Mouse (Mus musculus) layer of hippocampus, adult 18-20 months (tissue): Measurements from ENCODE around the gene Tiam1. TPM values are rescaled to one million over a fixed set of nuclear protein-coding genes. Genes with fewer than 3 reads are reported as not detected.

ENCODE experiments used
- DNase-seq, 2 experiments: peaks; one replicate each; pipeline ENCODE4 v3.0.0; 2022; ENCODE audit warnings: low spot score in 2 of 2
- total RNA-seq, 2 experiments: library from RNA; stranded (reverse); gene quantifications; 2 replicates each; pipeline ENCODE4 v1.2.3; 2021

The Tiam1 gene
- total RNA-seq, 2 experiments from 2014 or later, result 109 to 111 TPM

DNA sequence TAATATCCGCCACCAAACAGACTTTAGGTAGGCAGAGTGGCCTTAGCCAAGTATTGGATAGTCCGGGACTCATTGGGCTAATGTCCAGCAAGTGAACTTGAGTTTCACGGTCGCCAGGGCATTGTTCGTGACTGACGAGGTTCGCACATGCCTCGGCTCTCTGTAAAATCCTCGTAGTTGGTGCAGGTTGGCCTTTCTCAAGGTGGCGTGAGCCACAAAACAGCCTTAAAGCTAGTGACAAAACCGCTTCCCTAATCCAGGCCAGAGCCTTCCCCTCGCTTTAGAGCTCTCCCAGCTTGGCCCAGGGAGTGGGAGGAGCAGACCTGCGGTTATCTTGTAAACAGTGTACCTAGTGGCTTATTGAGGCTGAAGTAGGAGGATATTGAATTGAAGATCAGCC lies 972 bp upstream of the Tiam1 start:
- DNase-seq, result no peak

DNA sequence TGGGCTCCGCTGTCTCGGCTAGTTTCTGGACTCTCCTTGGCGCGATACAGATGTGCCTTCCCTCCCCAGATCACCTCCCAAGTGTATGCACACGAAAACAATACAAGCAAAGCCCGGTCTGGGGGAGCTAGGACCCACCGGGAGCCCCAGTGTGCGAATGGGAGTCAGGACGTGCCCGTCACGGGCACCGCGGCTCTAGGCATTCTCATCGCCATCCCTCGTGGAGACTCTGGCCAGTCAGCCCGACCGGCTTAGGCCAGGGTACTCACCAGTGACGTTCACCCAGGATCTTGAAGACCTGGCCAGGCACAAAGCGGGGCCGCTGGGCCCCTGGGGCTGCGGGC lies 181 bp downstream of the Tiam1 start:
- DNase-seq, result no peak

DNA sequence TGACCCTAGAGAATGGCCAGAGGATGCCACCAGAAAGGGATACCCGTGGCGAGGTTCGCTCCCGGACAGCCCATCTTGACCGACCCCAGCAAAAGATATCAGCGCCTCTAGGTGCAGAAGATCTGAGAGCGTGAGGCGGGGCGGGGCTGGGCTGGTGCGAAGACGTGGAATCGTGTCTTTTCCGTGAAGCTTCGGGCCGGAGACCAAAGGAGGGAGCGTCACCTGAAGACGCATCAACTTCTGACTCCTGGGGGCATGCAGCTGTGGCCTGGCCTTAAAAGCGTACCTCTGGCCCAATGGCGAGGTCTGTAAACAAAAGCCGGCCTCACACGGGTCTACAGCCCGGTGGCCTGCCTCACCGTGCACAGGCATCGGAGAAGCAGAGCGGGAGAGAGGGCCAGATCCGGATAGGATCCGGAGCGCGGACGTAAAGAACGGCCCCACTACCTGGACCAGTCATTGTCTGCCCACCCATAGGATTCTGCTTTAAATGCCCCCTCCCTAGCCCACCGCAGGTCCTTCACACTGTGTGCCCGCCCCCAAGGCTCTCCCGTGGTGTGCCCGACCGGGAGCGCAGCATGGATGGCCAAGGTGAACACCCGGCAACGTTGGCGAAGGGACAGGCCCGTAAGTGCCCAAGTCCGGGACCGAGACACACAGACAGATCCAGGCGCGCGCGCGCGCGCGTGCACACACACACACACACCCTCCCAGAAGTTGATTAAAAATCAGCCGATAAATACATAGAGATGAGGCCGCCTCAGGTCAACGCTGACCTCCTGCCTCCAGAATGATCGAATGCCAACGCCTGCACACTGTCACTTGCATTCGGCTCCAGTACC lies 774 bp downstream of the Tiam1 start:
- peak; percentile 32 to 52 for DNase-seq

DNA sequence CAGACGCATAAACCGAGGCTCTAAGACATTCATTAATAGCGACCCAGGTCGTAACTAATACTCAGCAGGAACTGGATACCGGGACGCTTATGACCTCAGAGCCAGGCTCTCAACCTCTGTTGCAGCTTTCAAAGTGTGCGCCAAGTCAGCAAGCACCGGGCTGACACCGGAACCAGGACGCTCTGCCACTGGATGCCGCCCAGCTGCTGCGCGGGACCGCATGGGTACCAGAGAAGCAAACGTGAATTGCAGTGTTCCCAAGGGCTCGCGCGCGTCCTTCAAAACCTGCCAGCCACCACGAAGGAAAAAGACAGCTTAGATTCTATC lies 1.4 kb downstream of the Tiam1 start:
- peak in 1 of 2 experiments; percentile 41 for DNase-seq

DNA sequence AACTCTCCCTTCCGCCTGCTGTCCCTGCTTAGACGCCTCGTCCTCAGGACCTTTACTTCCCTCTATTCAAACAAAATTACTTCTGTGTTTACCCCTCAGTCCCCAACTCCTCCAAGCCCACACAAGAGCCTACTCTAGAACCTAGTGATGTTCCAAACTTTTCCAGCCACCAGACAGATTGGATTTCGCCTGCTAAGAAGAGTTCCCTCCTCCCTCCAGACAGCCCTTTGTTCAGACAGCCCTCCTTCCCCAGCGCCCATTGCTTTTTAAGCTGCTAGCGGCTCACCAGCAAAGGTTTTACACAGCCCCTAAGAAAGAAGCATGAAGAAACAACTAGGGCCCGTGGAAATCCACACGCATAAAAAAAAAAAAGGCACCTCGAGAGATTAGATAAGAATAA lies 2.0 kb downstream of the Tiam1 start:
- no peak for DNase-seq

DNA sequence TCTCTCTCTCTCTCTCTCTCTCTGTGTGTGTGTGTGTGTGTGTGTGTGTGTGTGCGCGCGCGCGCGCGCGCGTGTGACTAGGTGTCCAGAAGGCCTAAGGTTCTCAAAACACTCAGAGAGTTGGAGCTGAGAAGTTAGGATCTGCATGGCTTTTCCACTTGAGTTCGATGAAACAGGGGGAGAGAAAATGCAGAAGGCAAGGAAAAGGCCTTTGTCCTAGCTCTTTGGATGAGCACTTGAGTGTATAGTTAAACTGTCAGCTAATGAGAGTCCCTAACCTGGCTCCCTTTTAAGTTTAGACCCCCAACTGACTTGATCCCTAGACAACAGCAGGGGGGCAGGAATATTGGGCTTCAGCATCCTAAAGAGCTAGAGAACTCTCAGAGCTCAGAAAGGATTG lies 3.0 kb downstream of the Tiam1 start:
- DNase-seq, result no peak

DNA sequence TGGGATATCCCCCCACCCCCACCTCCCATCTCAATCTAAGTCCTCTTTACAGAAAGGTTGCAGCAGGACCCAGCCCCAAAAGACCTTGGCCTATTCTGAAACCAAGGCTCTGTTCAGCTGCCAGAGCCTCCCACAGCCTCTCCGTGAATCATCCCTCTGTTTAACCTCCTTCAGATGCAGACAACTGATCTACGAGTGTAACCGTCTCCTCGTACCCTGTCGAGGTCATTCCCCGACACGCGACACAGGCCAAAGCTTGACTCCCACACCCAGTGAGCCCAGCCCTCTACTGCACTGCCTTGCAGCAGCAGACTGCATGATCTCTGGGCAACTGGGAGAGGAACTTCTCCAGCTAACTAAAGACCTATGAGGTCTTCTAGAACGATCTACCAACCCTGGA lies 3.9 kb downstream of the Tiam1 start:
- no peak for DNase-seq

DNA sequence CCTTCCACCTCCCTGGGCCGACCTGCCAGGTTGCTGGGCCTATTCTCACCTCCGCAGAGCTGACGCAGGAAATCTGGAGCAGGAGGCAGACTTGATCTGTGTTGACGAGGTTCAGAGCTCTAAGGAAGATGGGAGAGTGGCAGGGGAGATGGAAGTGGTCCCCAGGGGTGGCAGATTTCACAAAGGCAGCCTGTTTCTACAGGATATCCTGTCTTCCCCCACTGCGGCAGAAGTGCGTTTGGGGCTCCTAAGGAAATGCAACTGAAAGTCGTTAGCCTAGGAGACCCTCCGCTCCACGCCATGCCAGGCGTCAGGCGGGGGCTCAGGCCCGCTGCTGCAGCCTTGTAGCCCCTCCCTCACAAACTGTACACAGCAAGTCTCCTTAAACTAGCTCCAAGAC lies 5.4 kb downstream of the Tiam1 start:
- DNase-seq, result no peak

DNA sequence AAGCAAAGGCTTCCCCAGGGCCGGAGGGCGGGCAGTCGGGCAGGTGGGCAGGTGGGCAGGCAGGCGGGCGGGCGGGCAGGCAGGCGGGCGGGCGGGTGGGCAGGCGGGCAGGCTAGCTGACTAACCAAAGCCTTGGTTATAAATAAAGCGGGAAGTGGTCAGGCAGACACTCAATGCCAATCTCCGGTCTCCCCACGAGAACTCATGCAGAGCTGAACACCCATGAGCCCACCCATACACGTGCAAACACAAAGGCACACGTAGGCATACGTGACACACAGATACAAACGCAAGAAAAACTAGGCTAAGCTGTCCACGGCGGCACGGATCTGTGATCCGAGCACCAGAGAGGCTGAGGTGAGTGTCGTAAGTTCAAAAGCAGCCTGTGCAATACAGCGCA lies 6.4 kb downstream of the Tiam1 start:
- no peak for DNase-seq

DNA sequence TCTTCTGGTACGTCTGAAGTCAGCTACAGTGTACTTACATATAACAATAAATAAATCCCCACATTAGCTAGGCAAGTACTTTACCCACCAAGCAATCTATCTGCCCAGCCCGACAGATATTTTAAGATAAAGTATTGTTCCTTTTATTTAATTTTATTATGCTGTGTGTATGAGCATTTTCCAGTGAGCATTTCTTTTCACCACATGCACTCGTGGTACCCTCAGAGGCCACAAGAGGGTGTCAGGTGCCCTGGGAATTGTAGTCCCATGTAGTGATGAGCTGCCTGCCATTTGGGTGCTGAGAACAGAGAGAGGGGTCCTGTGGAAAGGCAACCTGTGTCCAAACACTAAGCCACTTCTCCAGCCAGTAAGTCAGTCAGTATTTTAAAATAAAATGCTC lies 8.0 kb downstream of the Tiam1 start:
- no peak for DNase-seq

DNA sequence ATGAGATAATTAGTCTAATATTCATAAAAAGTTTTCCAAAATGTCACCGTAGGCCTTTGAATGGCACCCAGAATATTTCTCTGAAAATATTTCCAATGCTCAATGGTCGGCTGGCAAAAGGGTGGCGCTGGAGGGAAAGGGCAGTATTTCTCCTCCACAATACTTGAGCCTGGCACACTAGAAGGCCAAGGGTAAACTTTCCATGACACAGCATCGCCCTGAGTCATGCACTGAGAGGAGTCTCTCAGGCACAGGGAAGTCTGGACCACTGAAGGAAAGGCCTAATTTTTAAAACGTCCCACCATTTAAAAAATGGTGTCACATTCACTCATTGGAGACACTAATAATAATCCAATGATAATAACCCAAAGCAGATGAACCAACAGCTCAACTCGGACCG lies 9.2 kb downstream of the Tiam1 start:
- DNase-seq, result no peak

DNA sequence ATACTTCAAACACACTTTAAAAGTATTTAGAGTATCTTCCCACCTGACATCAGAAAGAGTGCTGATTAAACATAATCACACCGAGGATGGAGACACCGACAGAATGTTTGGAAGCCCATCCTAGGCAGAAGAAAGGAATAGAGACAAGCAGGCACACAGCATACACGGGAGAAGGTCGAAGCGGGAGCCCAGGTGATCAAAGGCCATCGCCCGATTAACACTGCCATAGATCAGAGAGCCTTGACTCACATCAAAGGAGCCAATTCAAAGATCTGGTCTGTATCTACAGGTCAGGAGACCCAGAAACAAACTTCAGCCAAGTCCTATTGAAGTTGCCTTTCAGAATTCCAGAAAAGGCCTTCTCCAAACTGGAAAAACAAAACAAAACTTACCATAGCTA lies 10.8 kb downstream of the Tiam1 start:
- no peak for DNase-seq

DNA sequence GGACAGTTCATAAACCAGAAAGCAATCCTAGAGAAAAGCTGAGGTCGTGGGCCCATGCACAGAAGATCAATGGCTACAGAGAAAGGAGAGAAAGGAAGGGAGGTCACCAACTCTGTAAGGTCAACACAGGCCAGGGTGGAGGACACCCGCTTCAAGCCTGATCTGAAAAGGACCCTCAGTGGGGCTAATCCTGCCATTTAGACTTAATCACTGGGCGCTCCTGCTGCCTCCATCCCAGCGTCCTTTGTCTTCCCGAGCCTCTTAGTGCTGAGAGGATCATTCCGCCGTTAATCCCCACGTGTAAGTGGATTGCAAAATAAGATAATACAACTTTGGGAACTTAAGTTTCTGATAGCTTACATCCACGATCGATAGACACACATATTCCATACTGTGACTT lies 11.2 kb downstream of the Tiam1 start:
- DNase-seq, result no peak

DNA sequence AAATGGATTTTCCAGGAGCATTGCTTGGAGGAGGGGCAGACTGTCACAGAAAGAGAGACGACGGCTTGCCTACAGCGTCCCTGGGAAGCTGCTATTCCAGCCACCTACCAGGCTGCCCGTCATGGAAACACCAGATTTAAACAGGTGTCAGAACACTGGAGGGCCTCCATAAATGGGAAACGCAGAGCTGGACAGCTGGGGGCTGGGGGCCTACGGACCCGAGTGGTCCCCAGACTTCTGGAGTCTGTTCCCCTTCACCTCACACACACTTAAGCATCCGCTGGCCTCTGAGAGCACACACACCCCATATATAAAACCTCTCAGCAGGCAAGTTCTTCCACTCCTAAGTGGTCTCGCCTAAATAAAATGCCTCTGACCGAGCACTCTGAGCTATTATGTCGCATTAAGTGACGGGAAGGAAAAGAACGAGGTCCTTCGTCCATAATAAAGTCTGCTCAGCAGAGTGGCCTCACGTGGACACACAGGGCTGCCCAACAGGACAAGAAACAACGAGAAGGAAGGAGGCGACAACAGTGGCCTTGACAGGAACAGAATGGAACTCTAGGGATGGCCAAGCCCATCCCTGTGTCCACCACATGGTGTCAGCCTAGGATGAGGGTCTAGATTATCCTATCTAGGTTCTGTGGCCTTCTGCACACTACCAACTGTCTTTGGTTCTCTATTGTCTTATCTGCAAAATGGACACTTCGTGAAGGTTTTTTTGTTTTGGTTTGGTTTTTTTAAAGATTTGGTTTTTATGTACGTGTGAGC lies 14.6 kb downstream of the Tiam1 start:
- no peak for DNase-seq

DNA sequence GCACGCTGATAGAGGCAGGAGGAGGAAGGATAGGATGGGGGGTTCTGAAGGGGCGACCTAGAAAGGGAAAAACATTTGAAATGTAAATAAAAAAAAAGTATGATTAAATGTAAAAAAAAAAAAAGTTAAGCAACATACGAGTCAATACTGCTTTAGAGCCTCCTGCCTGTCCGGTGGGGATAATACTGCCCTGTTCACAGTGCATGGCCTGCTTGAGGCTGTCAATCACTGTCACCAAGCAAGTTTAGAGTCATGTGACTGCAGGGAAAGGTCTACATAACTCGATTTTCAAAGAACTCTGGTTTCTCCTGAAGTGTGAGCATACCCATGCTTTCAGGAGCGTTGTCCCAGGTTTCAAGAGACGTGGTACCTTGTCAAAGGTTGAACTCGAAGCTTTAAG lies 15.2 kb downstream of the Tiam1 start:
- DNase-seq, result no peak

DNA sequence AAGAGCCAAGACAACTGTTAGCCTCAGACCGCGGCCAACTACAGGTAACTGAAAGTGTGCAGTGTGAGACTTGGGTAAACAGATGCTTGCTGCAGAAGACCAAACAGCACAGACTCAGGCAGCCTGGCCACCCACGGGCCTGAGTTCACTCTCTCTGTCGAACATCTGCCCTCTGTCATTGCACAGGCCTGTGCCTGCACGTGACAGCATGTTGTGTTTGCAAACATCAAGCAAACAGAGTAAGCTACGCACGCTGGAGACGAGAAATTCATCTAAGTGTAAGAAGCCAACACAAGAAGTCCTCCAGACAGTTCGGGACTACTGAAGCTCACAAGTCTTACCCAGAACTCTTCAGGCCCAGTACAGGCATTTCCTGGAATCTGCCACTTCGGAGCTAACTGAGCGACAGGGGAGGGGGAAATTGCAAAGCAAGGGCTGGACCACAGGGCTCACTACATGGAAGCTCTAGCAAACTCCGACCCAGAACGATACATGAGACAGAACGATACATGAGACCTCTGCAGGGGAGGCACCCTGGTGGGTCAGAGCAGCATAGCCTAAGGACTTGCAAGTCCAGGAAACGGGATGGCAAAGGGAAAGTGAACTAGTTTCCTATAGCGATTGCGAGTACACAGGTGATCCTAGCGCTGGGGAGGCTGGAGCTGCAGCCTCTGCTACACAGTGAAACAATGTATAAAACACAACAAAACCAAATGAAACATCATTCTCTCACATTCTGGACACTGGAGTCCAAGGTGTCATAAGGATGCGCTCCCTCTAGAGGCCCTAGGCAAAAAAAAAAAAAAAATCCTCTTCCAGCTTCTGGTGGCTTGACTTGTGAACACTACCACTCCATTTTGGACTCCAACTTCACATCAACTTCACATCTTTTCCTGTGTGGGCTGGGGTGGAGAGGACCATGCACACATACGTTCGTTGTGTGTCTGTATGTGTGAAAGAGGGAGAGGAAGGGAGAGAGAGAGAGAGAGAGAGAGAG lies 18.0 kb downstream of the Tiam1 start:
- no peak for DNase-seq

DNA sequence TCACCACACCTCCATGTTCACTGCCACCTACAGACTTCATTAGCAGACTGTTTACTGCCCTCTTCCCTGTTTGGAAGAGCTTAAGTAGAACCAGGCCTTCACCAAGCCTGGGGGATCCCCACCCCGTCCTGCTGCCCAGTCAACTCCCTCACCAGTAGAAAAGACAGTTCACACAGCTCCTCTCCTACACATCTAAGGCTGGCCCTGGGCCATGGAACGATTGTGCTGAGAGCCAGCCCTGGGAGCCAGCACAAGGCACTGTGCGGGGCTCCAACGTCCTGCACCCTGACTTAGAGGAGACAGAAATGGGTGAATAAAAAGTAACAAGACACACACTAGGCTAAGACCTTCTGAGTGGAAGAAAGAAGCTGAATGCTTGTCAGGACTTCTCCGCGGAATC lies 20.5 kb downstream of the Tiam1 start:
- no peak for DNase-seq

DNA sequence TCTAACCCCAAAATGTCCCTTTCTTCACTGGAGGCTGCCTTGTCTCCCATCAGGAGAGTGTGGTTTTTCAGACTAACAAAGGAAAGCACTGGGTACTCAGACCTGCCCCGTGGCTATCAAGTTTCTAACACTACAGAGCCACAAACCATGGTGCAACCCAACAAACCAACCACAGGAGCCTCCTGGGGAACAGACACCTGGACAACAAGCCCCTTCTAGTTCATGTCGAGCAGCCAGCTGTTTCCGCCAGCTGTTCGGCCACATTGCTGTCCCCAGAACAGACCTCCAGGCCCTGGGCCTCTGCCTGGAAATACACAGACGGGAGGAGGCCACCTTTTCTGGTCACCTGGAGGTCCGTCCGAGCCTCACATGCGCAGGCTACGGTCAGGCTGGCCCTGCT lies 21.1 kb downstream of the Tiam1 start:
- no peak for DNase-seq

DNA sequence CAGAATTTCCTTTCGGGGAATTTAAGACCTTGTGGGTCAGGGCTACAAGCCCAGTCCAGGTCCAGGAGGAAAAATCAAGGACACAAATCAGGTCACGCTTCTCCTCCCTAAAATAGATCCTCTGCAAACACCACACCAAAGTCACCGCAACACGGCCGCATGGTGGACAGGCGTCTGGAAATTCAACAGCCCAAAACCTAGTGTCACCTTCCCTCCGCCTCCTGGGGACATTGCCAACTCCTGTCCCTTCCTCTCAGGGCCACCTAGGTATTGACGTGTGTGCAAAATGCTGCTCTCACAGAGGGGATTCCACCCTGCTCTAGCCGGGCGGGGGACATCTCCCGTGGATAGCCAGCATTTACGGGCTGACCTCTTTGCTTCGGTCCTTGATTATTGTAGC lies 21.8 kb downstream of the Tiam1 start:
- no peak for DNase-seq

DNA sequence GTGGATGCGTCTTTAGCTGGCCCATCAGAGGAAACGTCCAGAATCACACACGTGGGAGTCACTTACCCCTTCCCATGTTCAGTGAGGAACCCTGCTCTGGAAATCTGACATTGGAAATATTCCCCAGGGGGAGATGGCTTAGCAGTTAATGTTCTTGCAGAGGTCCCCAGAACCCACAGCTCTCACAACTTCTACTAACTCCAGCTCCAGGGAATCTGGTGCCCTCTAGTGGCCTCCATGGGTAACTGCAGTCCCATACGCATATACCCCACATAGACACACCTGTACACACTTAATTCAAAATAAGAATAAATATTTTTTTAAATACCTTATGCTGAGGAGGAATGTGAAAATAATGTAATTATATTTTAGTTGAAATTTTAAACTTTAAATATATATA lies 23.6 kb downstream of the Tiam1 start:
- DNase-seq, result no peak

DNA sequence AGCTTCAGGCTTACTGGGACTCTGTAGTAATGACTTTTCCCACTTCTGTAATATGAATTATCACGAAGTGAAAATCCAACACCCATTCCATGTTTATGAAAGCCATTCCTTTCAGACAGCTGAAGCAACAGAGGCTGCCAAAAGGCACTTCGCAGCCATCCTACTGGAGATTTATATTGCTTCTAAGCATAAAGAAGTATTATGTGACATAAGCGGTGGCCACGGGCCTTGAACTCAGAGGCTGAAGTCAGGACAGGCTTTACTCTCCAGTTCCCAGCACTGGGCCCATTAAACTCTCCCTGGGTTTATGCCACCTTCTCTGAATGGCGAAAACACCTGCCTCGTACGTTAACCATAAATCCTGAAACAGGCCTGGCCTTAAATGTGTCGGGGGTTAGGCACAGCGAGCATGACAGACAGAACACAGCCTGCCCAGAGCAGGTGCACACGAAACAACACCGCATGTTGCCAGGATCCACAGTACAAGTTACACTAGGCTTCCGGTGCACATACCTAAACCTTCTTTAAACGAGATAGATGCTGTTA lies 26.9 kb downstream of the Tiam1 start:
- DNase-seq, result no peak
